Comparison of ENCODE assay signal across 10 mouse cellular contexts in genomic region chr2:36049567-36049954, GRCm38 (mm10). TPM values are rescaled to one million over a fixed set of nuclear protein-coding genes. Genes with fewer than 3 reads are reported as not detected.
DNase-seq lines count a peak whose midpoint lies in the region; ATAC-seq and TF ChIP-seq lines count a peak whose summit lies in the region.
"Had no signal": no experiment of that assay in that cellular context is flagged by ENCODE, and none has a peak within 500 bp of the region (broad histone marks: within the 10 kb centered on the region; RNA-seq: fewer than 3 reads in every experiment).

No protein-coding gene starts in this region.

- peak overlapping the region; percentile 89 for H3K4me3 ChIP-seq in kidney, embryonic 14.5 days (ENCODE audit: low read length)
- peak overlapping the region; percentile 85 for H3K4me3 ChIP-seq in embryonic facial prominence, embryonic 10.5 days
- H3K4me3 ChIP-seq in hindbrain, postnatal 0 days (ENCODE audit: low read length) = peak overlapping the region; percentile 54
- H3K4me3 ChIP-seq in midbrain, embryonic 16.5 days (ENCODE audit: low read depth, low read length) = peak overlapping the region; percentile 74
- H3K4me3 ChIP-seq in thymus, adult 2 months (ENCODE audit: control insufficient read depth, insufficient read depth, low read length) = no peak overlapping the region

- H3K27me3 ChIP-seq in kidney, embryonic 14.5 days (ENCODE audit: control insufficient read depth, insufficient read depth, low read length) = no peaks in the 10 kb centered on the region
- H3K27me3 ChIP-seq in embryonic facial prominence, embryonic 10.5 days (replicated peaks; ENCODE audit: low read depth, poor library complexity, severe bottlenecking) = no peaks in the 10 kb centered on the region
- no peaks in the 10 kb centered on the region for H3K27me3 ChIP-seq in hindbrain, postnatal 0 days (ENCODE audit: insufficient read depth, low read length)
- H3K27me3 ChIP-seq in midbrain, embryonic 16.5 days (ENCODE audit: control insufficient read depth, insufficient read depth, low read depth, low read length) = no peaks in the 10 kb centered on the region
- no peaks in the 10 kb centered on the region for H3K27me3 ChIP-seq in thymus, adult 2 months (ENCODE audit: control insufficient read depth, insufficient read depth, low read length)

- 39% methylated on average over 10 of the region's 10 CpGs for WGBS in kidney, embryonic 14.5 days
- WGBS in embryonic facial prominence, embryonic 10.5 days = 44% methylated on average over 10 of the region's 10 CpGs
- whole genome bisulfite sequencing in hindbrain, postnatal 0 days = 44% methylated on average over 10 of the region's 10 CpGs
- 39% methylated on average over 10 of the region's 10 CpGs for WGBS in midbrain, embryonic 16.5 days
- 46% methylated on average over 10 of the region's 10 CpGs for WGBS in thymus, adult 2 months

- peak; percentile 47 for ATAC-seq in kidney, embryonic 14.5 days (ENCODE audit: low FRiP score, low TSS enrichment)
- ATAC-seq in hindbrain, postnatal 0 days = peak; percentile 49; the same call in 1 of the 2 replicates
- ATAC-seq in midbrain, embryonic 16.5 days = peak; percentile 66; the same call in 1 of the 2 replicates

- peaks cover 8% of the 10 kb centered on the region for H3K4me1 ChIP-seq in kidney, embryonic 14.5 days (ENCODE audit: control insufficient read depth, insufficient read depth, low read length)
- H3K4me1 ChIP-seq in embryonic facial prominence, embryonic 10.5 days = peaks cover 15% of the 10 kb centered on the region
- H3K4me1 ChIP-seq in hindbrain, postnatal 0 days (ENCODE audit: insufficient read depth, low read length) = peaks cover 8% of the 10 kb centered on the region
- peaks cover 15% of the 10 kb centered on the region for H3K4me1 ChIP-seq in midbrain, embryonic 16.5 days (ENCODE audit: control insufficient read depth, insufficient read depth, low read length)
- H3K4me1 ChIP-seq in thymus, adult 2 months (replicated peaks; ENCODE audit: control insufficient read depth, insufficient read depth, low read length) = peaks cover 10% of the 10 kb centered on the region

- no peak for TF ChIP-seq POLR2A in thymus, adult 2 months (IDR thresholded peaks at IDR 0.05; ENCODE audit: control insufficient read depth, extremely low read depth, insufficient read depth, low read length, poor library complexity)

- H3K27ac ChIP-seq in kidney, embryonic 14.5 days (ENCODE audit: low read depth, low read length) = no peak overlapping the region
- H3K27ac ChIP-seq in embryonic facial prominence, embryonic 10.5 days (replicated peaks) = no peak overlapping the region
- H3K27ac ChIP-seq in hindbrain, postnatal 0 days = no peak overlapping the region
- no peak overlapping the region for H3K27ac ChIP-seq in midbrain, embryonic 16.5 days (ENCODE audit: low read length)
- H3K27ac ChIP-seq in thymus, adult 2 months (ENCODE audit: control insufficient read depth, insufficient read depth, low read length) = no peak overlapping the region

- H3K4me2 ChIP-seq in kidney, embryonic 14.5 days (replicated peaks; ENCODE audit: low read depth, low read length) = peak overlapping the region; percentile 74
- peak overlapping the region; percentile 75 for H3K4me2 ChIP-seq in hindbrain, postnatal 0 days (ENCODE audit: low read depth, low read length)
- H3K4me2 ChIP-seq in midbrain, embryonic 16.5 days (ENCODE audit: low read length) = peak overlapping the region; percentile 78

- no peak overlapping the region for H3K9ac ChIP-seq in kidney, embryonic 14.5 days (ENCODE audit: low read depth, low read length)
- no peak overlapping the region for H3K9ac ChIP-seq in hindbrain, postnatal 0 days (replicated peaks; ENCODE audit: low read length)
- no peak overlapping the region for H3K9ac ChIP-seq in midbrain, embryonic 16.5 days (ENCODE audit: low read depth, low read length)

- DNase-seq in kidney, adult 18-20 months = no peak
- no peak for DNase-seq in embryonic facial prominence, embryonic 10.5 days (ENCODE audit: low spot score)
- DNase-seq in hindbrain, postnatal 0 days (ENCODE audit: low spot score) = no peak
- DNase-seq in layer of hippocampus, adult 11-12 months (ENCODE audit: low spot score) = no peak
- DNase-seq in cerebellum, postnatal 4 days (ENCODE audit: low spot score in 2 of 2) = no peak
- no peak for DNase-seq in thymus, adult 2 months

- no peak for TF ChIP-seq CTCF in hindbrain, postnatal 0 days (IDR thresholded peaks at IDR 0.05; ENCODE audit: low read depth)
- no peak for TF ChIP-seq CTCF in thymus, adult 2 months (IDR thresholded peaks at IDR 0.05; ENCODE audit: borderline replicate concordance, control insufficient read depth, extremely low read depth, insufficient read depth, low read length, poor library complexity)

- H3K36me3 ChIP-seq in kidney, embryonic 14.5 days (ENCODE audit: control insufficient read depth, insufficient read depth, low read length) = no peaks in the 10 kb centered on the region; the same call in 1 of the 2 replicates
- peaks cover 11% of the 10 kb centered on the region; the same call in 1 of the 2 replicates for H3K36me3 ChIP-seq in embryonic facial prominence, embryonic 10.5 days (replicated peaks)
- no peaks in the 10 kb centered on the region for H3K36me3 ChIP-seq in hindbrain, postnatal 0 days (ENCODE audit: insufficient read depth, low read length)
- no peaks in the 10 kb centered on the region for H3K36me3 ChIP-seq in midbrain, embryonic 16.5 days (ENCODE audit: control insufficient read depth, insufficient read depth, low read length)
- H3K36me3 ChIP-seq in thymus, adult 2 months (ENCODE audit: control insufficient read depth, insufficient read depth, low read length) = no peaks in the 10 kb centered on the region

- no peaks in the 10 kb centered on the region for H3K9me3 ChIP-seq in kidney, embryonic 14.5 days (ENCODE audit: control insufficient read depth, low read length)
- H3K9me3 ChIP-seq in embryonic facial prominence, embryonic 10.5 days = no peaks in the 10 kb centered on the region
- H3K9me3 ChIP-seq in hindbrain, postnatal 0 days (ENCODE audit: low read length) = no peaks in the 10 kb centered on the region
- H3K9me3 ChIP-seq in midbrain, embryonic 16.5 days (replicated peaks; ENCODE audit: control insufficient read depth, low read length, poor library complexity, severe bottlenecking) = no peaks in the 10 kb centered on the region

RNA-seq across cellular contexts. Expression of gene Morn5, which starts 0.3 kb away (rescaled TPM):
- 0.87 TPM in 1 of 2 replicates, not detected in the other for polyA plus RNA-seq in kidney, embryonic 14.5 days (2014; fragmentation: Nextera tagmentation; extraction: Ambion mirVana)
- polyA plus RNA-seq in embryonic facial prominence, embryonic 10.5 days (2016; fragmentation: Nextera tagmentation; extraction: Ambion mirVana) = 0.29 and 0.74 TPM in 2 replicates
- total RNA-seq in hindbrain, postnatal 0 days (2014; rRNA removed) = 2.3 TPM in 1 of 2 replicates, not detected in the other
- 3.4 and 3.7 TPM in 2 replicates for polyA plus RNA-seq in hindbrain, postnatal 0 days (2015; fragmentation: Nextera tagmentation; extraction: Ambion mirVana)
- polyA plus RNA-seq in midbrain, embryonic 16.5 days (2015; fragmentation: Nextera tagmentation; extraction: Ambion mirVana) = 2.9 and 3.5 TPM in 2 replicates
- polyA plus RNA-seq in thymus, adult 2 months (2012; rRNA removed) = 0.26 TPM in 1 of 2 replicates, not detected in the other
- total RNA-seq: ES-E14; liver, adult 2 months had no signal
- polyA plus RNA-seq: liver, adult 2 months had no signal

RNA-seq across cellular contexts. Expression of gene Ndufa8, which starts 0.4 kb away (rescaled TPM):
- 238 and 244 TPM in 2 replicates for polyA plus RNA-seq in kidney, embryonic 14.5 days (2014; fragmentation: Nextera tagmentation; extraction: Ambion mirVana)
- polyA plus RNA-seq in embryonic facial prominence, embryonic 10.5 days (2016; fragmentation: Nextera tagmentation; extraction: Ambion mirVana) = 203 and 215 TPM in 2 replicates
- total RNA-seq in hindbrain, postnatal 0 days (2014; rRNA removed) = 85.4 and 110 TPM in 2 replicates
- 350 and 376 TPM in 2 replicates for polyA plus RNA-seq in hindbrain, postnatal 0 days (2015; fragmentation: Nextera tagmentation; extraction: Ambion mirVana)
- polyA plus RNA-seq in midbrain, embryonic 16.5 days (2015; fragmentation: Nextera tagmentation; extraction: Ambion mirVana) = 293 and 307 TPM in 2 replicates
- polyA plus RNA-seq in thymus, adult 2 months (2012; rRNA removed) = 75.4 and 83.9 TPM in 2 replicates

RNA-seq across cellular contexts. Expression of gene Lhx6, which starts 55.6 kb away (rescaled TPM):
- 1.6 and 3.0 TPM in 2 replicates for polyA plus RNA-seq in kidney, embryonic 14.5 days (2014; fragmentation: Nextera tagmentation; extraction: Ambion mirVana)
- polyA plus RNA-seq in embryonic facial prominence, embryonic 10.5 days (2016; fragmentation: Nextera tagmentation; extraction: Ambion mirVana) = 13.5 and 16.1 TPM in 2 replicates
- 3.4 and 3.6 TPM in 2 replicates for total RNA-seq in hindbrain, postnatal 0 days (2014; rRNA removed)
- polyA plus RNA-seq in hindbrain, postnatal 0 days (2015; fragmentation: Nextera tagmentation; extraction: Ambion mirVana) = 0.25 and 0.36 TPM in 2 replicates
- polyA plus RNA-seq in midbrain, embryonic 16.5 days (2015; fragmentation: Nextera tagmentation; extraction: Ambion mirVana) = 4.1 and 5.8 TPM in 2 replicates
- polyA plus RNA-seq in thymus, adult 2 months (2012; rRNA removed) = 0.58 and 0.68 TPM in 2 replicates
